Mouse (Mus musculus) ZHBTc4 (cell line): ENCODE measurements around the gene Tmem132c.

ENCODE experiments used
- DNase-seq: peaks from one replicate; pipeline ENCODE4 v3.0.0-alpha.2; 2011; ENCODE audit warnings: low read depth, low spot score

Gene Tmem132c

DNA sequence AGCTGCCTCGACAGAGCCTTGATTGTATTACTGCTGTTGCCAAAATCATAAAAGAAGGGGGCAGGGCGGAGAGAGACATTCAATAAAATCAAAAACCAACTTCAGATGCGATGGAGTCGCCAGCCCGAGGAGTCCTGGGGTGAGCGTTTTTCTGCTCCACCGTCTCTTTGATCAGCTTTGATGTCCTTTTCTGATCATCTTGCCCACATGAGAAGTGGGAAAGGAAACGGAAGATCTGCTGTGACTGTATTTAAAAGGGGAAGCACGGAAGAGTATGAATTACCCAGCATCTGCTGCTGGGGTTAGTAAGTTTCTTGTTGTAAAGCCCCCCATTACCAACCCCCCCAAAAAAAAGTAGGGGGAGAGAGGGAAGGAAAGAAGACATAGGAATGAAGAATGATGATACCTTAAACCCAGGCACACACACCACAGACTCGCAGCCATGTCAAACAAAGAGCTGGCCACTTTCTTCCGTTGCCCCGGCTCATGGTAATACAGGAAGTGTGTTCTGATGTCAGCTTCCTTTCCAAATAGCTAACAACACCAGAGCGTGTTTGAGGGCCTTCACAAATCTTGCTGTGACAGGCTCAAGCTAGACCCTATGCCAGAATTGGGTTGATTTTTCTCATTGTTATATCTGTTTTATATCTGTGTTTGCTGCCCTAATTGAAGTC, 243.3 kb downstream of the Tmem132c start:
- DNase-seq = no peak

- peak; percentile 35 for DNase-seq
Measured at GRCm38 (mm10) chr5:127487190-127487589, 245.6 kb downstream of the Tmem132c start.

DNA sequence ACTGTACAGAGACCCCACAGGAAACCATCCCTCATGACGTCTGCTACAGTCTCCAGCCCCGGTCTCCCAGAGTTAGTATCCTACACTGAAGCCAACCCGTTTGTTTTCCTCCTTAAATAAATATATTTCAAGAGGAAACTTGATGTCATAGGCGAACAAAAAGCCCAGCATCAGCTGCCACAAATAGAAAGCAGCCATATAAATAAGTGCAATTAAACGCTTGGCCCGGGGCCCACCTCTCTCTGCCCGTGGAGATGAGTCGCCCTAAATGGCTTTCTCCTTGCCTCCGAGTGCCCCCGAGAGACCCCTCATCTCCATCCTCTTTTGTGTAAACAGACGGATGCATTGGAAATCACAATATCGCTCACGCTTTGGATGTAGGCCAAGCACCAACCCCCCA, 247.1 kb downstream of the Tmem132c start:
- no peak for DNase-seq

- DNase-seq = no peak
Measured at GRCm38 (mm10) chr5:127491724-127492123, 250.1 kb downstream of the Tmem132c start.

DNA sequence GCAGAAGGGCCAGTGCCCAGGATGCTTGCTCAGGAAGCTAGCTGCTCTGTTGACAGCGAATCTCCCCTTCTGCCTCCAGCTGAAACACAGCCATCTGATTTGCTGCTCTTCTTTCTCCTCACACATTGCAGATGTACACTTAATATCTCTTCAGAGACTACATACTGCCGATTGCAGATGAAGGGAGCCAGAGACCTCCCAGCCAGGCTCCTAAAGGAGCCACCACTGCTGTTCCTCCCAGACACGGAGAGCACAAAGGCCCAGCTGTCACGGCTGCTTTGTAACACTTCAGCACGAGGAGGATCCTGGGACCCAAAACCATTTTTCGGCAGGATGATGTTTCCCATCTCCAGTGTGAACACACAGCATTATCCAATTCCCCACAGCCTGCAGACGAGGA, 255.3 kb downstream of the Tmem132c start:
- no peak for DNase-seq

DNA sequence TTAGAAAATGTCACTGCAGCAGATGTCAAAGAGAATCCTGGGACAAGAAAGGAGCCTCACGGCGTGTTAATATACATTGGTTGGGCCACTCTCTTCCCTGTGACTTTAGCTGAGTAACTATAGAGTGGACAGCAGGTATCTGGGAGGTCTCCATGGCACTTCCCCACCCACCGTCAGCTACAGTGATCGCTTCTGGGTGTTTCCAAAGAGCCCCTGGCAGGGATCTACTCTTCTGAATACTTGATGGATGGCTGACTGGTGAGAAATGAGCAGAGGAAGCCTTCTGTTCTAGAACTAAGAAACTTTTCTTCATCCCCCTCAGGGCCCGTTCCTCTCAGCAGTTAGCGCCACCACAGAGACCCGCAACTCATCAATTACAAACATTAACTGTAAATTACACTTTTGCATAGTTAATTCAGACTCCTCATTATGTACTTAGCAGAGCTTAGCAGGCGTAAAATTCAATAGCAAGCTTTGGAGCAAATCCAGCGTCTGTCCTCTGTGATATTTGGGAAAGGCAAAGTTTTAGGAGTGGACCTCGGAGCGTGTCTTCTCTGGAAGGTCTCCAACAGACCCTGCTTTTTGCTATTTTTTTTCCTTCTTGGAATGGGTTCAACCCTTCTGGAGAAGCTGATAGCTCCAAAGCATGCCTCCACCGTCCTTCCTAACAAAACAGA, 257.7 kb downstream of the Tmem132c start:
- no peak for DNase-seq

GRCm38 (mm10) chr5:127502838-127503237, 261.2 kb downstream of the Tmem132c start:
- no peak for DNase-seq

DNA sequence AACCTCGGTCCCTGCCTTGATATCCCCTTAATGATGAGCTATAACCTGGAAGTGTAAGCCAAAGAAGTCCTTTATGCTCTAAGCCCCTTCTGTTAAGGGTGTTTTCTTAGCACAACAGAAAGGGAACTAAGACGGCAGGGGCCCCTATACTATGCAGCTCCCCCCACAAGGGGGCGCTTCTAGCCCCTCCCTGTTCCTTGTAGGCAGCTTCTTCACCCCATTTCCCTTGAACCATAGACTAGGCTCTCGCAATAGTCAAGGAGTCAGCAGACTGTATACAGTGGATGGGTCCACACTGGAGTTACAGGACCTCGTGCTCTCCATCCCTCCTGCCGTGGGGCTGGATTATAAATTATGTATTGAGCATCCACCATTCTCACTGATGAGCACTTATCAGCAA, 264.1 kb downstream of the Tmem132c start:
- peak; percentile 19 for DNase-seq

DNA sequence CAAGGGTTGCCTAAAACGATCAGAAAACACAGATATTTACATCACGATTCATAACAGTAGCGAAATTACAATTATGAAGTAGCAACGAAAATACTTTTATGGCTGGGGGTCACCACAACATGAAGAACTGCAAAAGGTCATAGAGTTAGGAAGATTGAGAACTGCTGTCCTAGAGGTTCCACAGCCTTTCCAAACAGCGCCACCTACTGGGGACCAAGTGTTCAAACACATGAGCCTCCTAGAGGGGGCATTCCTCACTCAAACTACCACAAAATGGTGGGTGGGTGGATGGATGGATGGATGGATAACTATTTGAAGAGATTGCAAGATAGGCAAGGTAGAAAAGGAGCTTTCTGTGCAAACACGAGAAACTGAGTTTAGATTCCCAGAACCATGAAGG, 270.0 kb downstream of the Tmem132c start:
- peak; percentile 55 for DNase-seq

GRCm38 (mm10) chr5:127515960-127516359, 274.4 kb downstream of the Tmem132c start:
- DNase-seq = no peak

DNA sequence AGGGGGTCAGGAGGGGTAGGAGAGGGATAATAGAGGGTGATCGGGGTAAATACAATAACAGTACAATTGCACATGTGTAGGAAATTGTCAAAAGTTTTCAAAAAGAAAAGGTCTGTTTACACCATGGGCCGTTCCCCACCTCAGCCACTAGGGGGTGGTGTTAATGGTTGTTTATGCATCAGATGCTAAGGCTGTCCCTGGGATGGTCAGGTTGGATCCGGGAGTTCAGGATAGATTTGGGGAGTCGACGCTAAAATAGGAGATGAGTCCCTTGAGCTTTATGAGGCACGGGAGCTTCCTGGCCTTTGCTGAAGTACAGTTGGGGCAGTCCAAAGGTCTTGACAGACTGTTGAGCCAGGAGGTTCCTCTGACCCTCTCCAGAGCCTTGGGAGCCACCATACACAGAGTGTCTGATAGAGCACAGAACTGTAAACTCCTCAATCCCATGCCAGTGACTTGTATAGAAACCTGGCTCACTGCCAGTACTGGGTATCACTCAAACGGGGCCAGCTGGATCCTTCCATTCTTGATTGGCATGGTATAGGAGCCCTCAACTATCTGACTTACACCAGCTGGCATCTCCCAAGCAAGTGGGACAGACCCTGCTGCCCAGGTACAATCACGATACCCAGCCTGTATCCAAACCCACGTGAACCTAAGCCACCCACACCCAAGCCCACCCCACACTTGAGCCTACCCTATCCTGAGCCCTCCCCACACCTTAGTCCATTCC, 281.3 kb downstream of the Tmem132c start:
- DNase-seq = peak; percentile 46

GRCm38 (mm10) chr5:127527344-127527974, 285.9 kb downstream of the Tmem132c start:
- no peak for DNase-seq

DNA sequence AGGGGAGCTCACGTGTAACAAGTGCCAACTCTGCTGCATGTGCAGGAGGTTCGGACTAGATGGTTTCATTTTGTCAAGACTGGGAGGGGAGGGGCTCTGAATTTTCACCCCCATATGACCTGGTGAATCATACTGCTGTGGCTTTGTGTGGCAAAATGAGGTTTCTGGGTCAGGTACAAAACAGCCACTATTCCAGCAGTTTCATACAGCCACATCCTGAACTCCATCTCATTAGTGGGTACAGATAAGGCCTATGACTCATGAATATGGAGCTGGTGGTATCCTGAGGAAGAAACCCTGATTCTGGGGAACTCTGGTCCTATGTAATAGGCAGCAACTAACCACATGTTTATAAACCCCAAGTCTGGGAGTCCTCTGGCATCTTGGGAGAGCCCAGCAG, 295.9 kb downstream of the Tmem132c start:
- no peak for DNase-seq

GRCm38 (mm10) chr5:127546585-127546991, 305.0 kb downstream of the Tmem132c start:
- no peak for DNase-seq

DNA sequence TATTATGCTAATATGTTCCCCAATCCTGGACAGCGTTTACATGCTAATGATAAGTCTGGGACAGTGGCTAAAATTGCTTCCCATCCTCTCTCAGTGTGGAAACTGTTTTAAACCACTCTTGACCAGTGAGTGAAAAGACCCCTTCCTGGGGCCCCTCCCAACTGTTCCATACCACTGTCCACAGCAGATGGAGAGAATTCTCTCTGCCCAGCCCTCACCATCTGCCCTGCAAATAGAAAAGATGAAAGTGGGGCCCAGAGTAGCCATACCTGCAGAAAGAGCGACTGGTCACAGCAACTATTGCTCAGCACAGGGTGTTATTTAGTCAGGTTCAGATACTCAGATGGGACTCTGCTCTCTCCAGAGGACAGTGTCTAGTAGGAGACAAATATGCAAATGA, 306.5 kb downstream of the Tmem132c start:
- DNase-seq = no peak

DNA sequence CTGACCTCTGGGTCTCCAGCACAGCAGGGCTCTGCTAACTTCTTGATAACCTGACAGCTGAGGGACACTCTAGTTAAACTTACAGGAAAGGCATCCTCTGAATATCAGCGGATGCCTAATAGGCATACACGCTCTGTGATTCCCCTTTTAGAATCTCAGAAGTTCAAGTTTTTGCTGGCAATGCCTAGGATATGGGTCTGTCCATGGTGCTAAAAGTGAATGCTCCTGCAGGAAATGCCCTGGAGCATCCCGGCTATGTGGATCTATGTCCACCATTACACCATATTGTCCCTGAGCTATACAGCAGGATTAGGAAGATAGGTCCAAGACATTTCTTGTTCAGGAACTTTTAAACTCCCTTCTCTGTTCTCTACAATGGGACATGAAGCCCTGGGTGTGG, 319.5 kb downstream of the Tmem132c start:
- peak; percentile 45 for DNase-seq

DNA sequence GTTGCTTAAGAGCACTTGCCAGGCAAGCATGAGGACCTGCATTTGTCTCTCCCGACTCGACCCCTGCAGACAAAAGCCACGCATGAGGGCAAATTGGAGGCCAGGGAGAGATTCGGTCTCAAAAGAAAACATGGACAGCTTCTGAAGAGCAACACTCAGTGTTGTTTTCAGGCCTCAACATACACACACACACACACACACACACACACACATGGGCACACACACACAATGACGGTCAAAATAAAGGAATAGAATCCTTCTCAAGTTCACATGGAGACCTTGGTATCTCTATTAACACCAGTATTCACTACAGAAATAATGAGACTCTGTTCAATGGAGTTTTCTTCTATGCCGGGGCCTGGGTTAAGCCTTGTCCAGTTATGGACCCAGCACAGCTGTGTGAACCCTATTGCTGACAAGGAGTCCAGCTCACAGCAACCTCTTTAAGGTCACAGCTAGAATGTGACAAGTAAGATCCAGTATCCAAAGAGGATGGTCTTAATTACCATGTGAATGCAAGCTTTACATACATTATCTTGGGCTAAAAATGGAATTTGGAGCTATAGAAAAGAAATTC, 325.6 kb downstream of the Tmem132c start:
- DNase-seq = no peak

DNA sequence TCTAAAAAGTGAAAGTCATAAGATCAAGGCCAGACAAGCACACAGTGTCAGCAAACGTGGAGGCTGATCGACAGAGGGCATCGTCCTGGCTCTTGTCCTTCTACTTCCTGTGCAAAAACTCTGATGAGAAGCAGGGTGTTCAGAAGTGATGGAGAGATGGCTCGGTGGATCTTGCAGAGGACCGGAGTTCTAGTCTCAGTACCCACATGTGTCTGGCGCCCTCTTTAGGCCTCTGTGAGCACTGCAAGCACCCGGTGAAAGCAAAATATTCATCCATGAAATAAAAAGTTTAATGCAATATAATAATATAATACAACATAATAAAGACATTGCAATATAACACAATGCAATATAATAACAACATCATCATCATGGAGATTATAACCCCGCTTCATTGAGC, 335.8 kb downstream of the Tmem132c start:
- DNase-seq = peak; percentile 42

DNA sequence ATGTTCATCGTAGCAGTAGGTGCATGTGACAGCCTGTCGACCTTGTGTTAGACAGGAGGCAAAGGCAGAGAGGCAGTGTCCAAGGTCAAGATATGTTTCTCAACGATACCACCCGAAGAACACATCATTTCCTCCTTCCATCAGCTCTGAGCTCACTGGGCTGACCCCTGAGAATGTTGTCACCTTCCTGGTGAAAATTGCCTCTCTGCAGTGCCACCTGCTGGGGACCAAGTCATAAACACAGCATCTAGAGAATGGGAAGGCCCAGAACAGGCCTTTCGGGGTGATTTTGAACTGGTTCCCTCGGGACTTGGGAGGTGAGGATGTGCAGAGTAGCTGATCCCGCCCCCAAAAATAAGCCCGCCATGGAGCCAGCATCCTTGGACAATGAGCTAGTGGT, 342.1 kb downstream of the Tmem132c start:
- peak; percentile 70 for DNase-seq

DNA sequence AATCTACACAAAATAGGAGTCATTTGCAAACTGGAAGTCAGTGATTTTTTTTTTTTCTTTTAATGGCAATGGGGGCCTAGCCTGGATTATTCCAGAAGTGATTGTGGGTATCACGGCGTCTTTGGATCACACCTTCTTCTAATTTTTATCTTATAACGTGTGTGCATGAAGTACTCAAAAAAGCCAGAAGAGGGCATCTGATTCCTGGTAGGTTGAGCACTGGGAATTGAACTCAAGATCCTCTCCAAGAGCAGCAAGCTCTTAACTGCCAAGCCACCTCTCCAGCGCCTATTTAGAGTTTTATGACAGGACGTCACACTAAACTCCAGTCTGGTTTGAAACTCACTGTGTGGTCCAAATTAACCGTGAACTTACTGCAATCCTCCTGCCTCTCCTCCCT, 346.2 kb downstream of the Tmem132c start:
- peak; percentile 59 for DNase-seq

DNA sequence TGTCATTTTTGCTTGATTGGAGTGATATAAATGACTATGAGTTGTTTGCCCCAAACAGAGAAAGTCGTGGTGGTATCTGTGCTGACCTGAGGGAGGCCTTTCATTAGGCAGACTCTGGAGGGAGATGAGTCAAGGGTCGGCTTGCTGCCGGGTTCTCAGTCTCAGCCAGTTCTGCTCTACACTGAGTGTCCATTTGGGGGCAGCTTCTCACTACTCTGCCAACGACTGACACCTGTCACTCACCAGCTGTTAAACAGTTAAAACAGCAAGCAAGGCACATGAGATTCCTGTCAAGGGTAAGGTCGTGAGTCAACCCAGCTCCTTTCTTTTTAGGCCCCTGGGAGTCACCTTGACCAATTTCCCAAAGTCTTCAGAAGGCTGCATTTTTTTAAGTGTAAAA, 350.8 kb downstream of the Tmem132c start:
- peak; percentile 44 for DNase-seq

DNA sequence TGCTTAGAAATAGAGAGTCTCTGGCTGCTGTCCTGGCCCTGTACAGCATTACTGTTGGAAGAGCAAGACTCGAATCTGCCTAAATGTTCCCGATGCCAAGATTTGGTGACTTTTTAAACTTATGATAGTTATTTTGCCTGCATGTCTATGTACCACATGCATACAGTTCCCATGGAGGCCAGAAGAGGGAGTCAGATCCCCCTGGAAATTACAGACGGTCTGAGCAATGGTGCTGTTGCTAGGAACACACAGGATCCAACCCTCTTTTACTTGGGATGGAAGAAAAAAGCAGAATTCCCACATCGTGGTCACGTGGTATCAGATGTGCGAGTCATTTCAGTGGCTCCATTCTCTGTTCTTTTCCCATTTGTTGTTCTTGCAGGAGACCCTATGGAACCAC, 351.2 kb downstream of the Tmem132c start:
- peak; percentile 53 for DNase-seq
